9 mouse cellular contexts compared by ENCODE assay signal in the genomic region with DNA sequence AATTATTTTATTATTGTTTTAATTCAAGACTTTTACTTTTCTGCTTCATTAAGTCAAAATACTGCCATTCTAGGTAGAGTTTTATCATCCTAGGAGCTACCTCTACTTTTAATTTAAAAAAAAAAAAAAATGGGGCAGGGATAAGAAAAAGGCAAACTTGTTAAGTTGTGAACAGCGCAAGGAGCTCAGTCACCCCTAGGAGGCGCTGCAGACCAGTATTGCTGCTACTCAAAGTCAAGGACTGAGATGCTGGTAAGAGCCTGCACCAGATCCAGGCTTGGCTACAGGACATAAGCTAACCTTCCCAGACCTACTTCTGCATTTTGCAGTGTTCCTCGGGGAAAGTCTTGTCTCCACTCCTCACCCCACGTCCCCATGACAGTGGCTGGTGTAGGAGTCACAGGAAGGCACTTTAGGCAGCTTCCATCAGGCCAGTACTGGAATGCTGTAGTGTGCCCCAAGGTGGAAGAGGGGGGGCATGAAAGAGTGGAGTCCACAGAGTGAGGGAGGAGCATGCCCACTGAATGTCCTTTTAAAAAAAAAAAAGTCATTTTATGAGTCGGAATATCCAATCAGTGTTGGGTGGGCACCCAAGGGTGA. TPM values are rescaled to one million over a fixed set of nuclear protein-coding genes. Genes with fewer than 3 reads are reported as not detected.
DNase-seq lines count a peak whose midpoint lies in the region; ATAC-seq and TF ChIP-seq lines count a peak whose summit lies in the region.
"Had no signal": no experiment of that assay in that cellular context is flagged by ENCODE, and none has a peak within 500 bp of the region (broad histone marks: within the 10 kb centered on the region; RNA-seq: fewer than 3 reads in every experiment).

No protein-coding gene starts in this region.

- 0 out of 2 replicates have a peak, but pooled peaks cover 4% of the 10 kb centered on the region for H3K4me1 ChIP-seq in forebrain, embryonic 16.5 days (replicated peaks; ENCODE audit: control insufficient read depth, insufficient read depth, low read length)
- peaks cover 5% of the 10 kb centered on the region; the same call in 1 of the 2 replicates for H3K4me1 ChIP-seq in limb, embryonic 11.5 days (ENCODE audit: control insufficient read depth, insufficient read depth, low read length)
- 0 out of 2 replicates have a peak, but pooled peaks cover 6% of the 10 kb centered on the region for H3K4me1 ChIP-seq in neural tube, embryonic 13.5 days (replicated peaks)
- H3K4me1 ChIP-seq in thymus, adult 2 months (replicated peaks; ENCODE audit: control insufficient read depth, insufficient read depth, low read length) = no peaks in the 10 kb centered on the region

- no peak overlapping the region for H3K27ac ChIP-seq in forebrain, embryonic 16.5 days (ENCODE audit: low read length)
- no peak overlapping the region for H3K27ac ChIP-seq in limb, embryonic 11.5 days (replicated peaks; ENCODE audit: low read depth, low read length)
- no peak overlapping the region for H3K27ac ChIP-seq in neural tube, embryonic 13.5 days (replicated peaks)
- H3K27ac ChIP-seq in thymus, adult 2 months (ENCODE audit: control insufficient read depth, insufficient read depth, low read length) = no peak overlapping the region
- H3K27ac ChIP-seq: heart, embryonic 15.5 days had no signal

- no peaks in the 10 kb centered on the region for H3K27me3 ChIP-seq in forebrain, embryonic 16.5 days (replicated peaks; ENCODE audit: control insufficient read depth, insufficient read depth, low read length)
- no peaks in the 10 kb centered on the region for H3K27me3 ChIP-seq in limb, embryonic 11.5 days (ENCODE audit: control insufficient read depth, insufficient read depth, low read length)
- H3K27me3 ChIP-seq in neural tube, embryonic 13.5 days = no peaks in the 10 kb centered on the region
- H3K27me3 ChIP-seq in thymus, adult 2 months (ENCODE audit: control insufficient read depth, insufficient read depth, low read length) = no peaks in the 10 kb centered on the region
- H3K27me3 ChIP-seq: heart, embryonic 15.5 days had no signal

- H3K4me2 ChIP-seq in forebrain, embryonic 16.5 days (ENCODE audit: low read length) = no peak overlapping the region
- H3K4me2 ChIP-seq in limb, embryonic 11.5 days (ENCODE audit: low read depth, severe bottlenecking) = no peak overlapping the region
- H3K4me2 ChIP-seq in neural tube, embryonic 13.5 days = no peak overlapping the region
- H3K4me2 ChIP-seq: heart, embryonic 15.5 days had no signal

- WGBS in forebrain, embryonic 16.5 days = 74% methylated on average over 5 of the region's 5 CpGs
- 72% methylated on average over 5 of the region's 5 CpGs for WGBS in limb, embryonic 11.5 days
- 68% methylated on average over 5 of the region's 5 CpGs for WGBS in neural tube, embryonic 13.5 days
- 76% methylated on average over 5 of the region's 5 CpGs for WGBS in thymus, adult 2 months

- H3K4me3 ChIP-seq in forebrain, embryonic 16.5 days (replicated peaks; ENCODE audit: low read length) = no peak overlapping the region
- H3K4me3 ChIP-seq in limb, embryonic 11.5 days (ENCODE audit: low read depth, low read length) = no peak overlapping the region
- H3K4me3 ChIP-seq in neural tube, embryonic 13.5 days = no peak overlapping the region
- no peak overlapping the region for H3K4me3 ChIP-seq in thymus, adult 2 months (ENCODE audit: control insufficient read depth, insufficient read depth, low read length)
- H3K4me3 ChIP-seq: heart, embryonic 15.5 days had no signal

- DNase-seq in A20 (ENCODE audit: low read depth, low spot score) (peak; percentile 74), MN1 (ENCODE audit: low spot score) (peak; percentile 88)
- peak; percentile 77 to 84 for DNase-seq in cerebellum, adult 18-20 months
- peak; percentile 89 for DNase-seq in limb, embryonic 11.5 days (ENCODE audit: low spot score)
- peak; percentile 68 for DNase-seq in thymus, adult 2 months

- H3K36me3 ChIP-seq in forebrain, embryonic 16.5 days (ENCODE audit: control insufficient read depth, insufficient read depth) = peaks cover 44% of the 10 kb centered on the region
- H3K36me3 ChIP-seq in limb, embryonic 11.5 days (ENCODE audit: control insufficient read depth, insufficient read depth, low read length) = peaks cover 40% of the 10 kb centered on the region
- H3K36me3 ChIP-seq in neural tube, embryonic 13.5 days = peaks cover 60% of the 10 kb centered on the region
- peaks cover 66% of the 10 kb centered on the region for H3K36me3 ChIP-seq in thymus, adult 2 months (ENCODE audit: control insufficient read depth, insufficient read depth, low read length)

- no peaks in the 10 kb centered on the region for H3K9me3 ChIP-seq in forebrain, embryonic 16.5 days (ENCODE audit: control insufficient read depth, low read length)
- no peaks in the 10 kb centered on the region for H3K9me3 ChIP-seq in limb, embryonic 11.5 days (ENCODE audit: control insufficient read depth, low read length)
- no peaks in the 10 kb centered on the region for H3K9me3 ChIP-seq in neural tube, embryonic 13.5 days
- H3K9me3 ChIP-seq: heart, embryonic 15.5 days had no signal

- peak; percentile 53; the same call in 1 of the 2 replicates for TF ChIP-seq CTCF in thymus, adult 2 months (IDR thresholded peaks at IDR 0.05; ENCODE audit: borderline replicate concordance, control insufficient read depth, extremely low read depth, insufficient read depth, low read length, poor library complexity)

- H3K9ac ChIP-seq in forebrain, embryonic 16.5 days (replicated peaks; ENCODE audit: low read depth, low read length) = no peak overlapping the region
- no peak overlapping the region for H3K9ac ChIP-seq in limb, embryonic 11.5 days (ENCODE audit: low read length)
- H3K9ac ChIP-seq in neural tube, embryonic 13.5 days = no peak overlapping the region
- H3K9ac ChIP-seq: heart, embryonic 15.5 days had no signal

- no peak for TF ChIP-seq POLR2A in thymus, adult 2 months (IDR thresholded peaks at IDR 0.05; ENCODE audit: control insufficient read depth, extremely low read depth, insufficient read depth, low read length, poor library complexity)

- peak; percentile 34 for ATAC-seq in forebrain, embryonic 16.5 days
- ATAC-seq in inflammation-experienced regulatory T-cells, adult 6 months = peak; percentile 35
- no peak for ATAC-seq in limb, embryonic 11.5 days (ENCODE audit: insufficient number of reproducible peaks, low FRiP score, low TSS enrichment, low read depth)
- 0 out of 2 replicates have a peak, but pooled peaks have one; percentile 33 for ATAC-seq in neural tube, embryonic 13.5 days (ENCODE audit: low read depth)

RNA-seq across cellular contexts. Expression of a gene that starts 17.4 kb away (rescaled TPM):
- polyA plus RNA-seq in forebrain, embryonic 16.5 days (2015; fragmentation: Nextera tagmentation; extraction: Ambion mirVana) = 16.1 and 20.1 TPM in 2 replicates
- polyA plus RNA-seq in inflammation-experienced regulatory T-cells, adult 6 months (2017; shearing (Covaris generic)) = 10 to 100 TPM in 1 of 3 experiments, 1 to 10 TPM in 2; 6.2 to 10.2 (median 8.1) TPM
- polyA plus RNA-seq in limb, embryonic 11.5 days (2014; fragmentation: Nextera tagmentation; extraction: Ambion mirVana) = 42.8 and 50.2 TPM in 2 replicates
- polyA plus RNA-seq in neural tube, embryonic 13.5 days (2015; fragmentation: Nextera tagmentation; extraction: Ambion mirVana) = 16.0 and 17.2 TPM in 2 replicates
- polyA plus RNA-seq in thymus, adult 2 months (2012; rRNA removed) = 16.6 and 21.9 TPM in 2 replicates

RNA-seq across cellular contexts. Expression of a gene that starts 38.5 kb away (rescaled TPM):
- polyA plus RNA-seq in forebrain, embryonic 16.5 days (2015; fragmentation: Nextera tagmentation; extraction: Ambion mirVana) = 137 and 144 TPM in 2 replicates
- polyA plus RNA-seq in inflammation-experienced regulatory T-cells, adult 6 months (2017; shearing (Covaris generic)) = 10 to 100 TPM; 32.9 to 44.2 (median 35.5) TPM
- polyA plus RNA-seq in limb, embryonic 11.5 days (2014; fragmentation: Nextera tagmentation; extraction: Ambion mirVana) = 38.5 and 43.6 TPM in 2 replicates
- 174 and 176 TPM in 2 replicates for polyA plus RNA-seq in neural tube, embryonic 13.5 days (2015; fragmentation: Nextera tagmentation; extraction: Ambion mirVana)
- polyA plus RNA-seq in thymus, adult 2 months (2012; rRNA removed) = 420 and 463 TPM in 2 replicates

RNA-seq across cellular contexts. Expression of a gene that starts 43.3 kb away (rescaled TPM):
- 0.57 TPM in 1 of 2 replicates, not detected in the other for polyA plus RNA-seq in forebrain, embryonic 16.5 days (2015; fragmentation: Nextera tagmentation; extraction: Ambion mirVana)
- polyA plus RNA-seq in inflammation-experienced regulatory T-cells, adult 6 months (2017; shearing (Covaris generic)) = 1 to 10 TPM in 1 of 3 experiments, not detected in 2; 1.5 TPM
- 0.61 TPM in 1 of 2 replicates, not detected in the other for polyA plus RNA-seq in limb, embryonic 11.5 days (2014; fragmentation: Nextera tagmentation; extraction: Ambion mirVana)
- 1.3 and 2.4 TPM in 2 replicates for polyA plus RNA-seq in neural tube, embryonic 13.5 days (2015; fragmentation: Nextera tagmentation; extraction: Ambion mirVana)
- polyA plus RNA-seq in thymus, adult 2 months (2012; rRNA removed) = 14.2 and 22.2 TPM in 2 replicates
